Mouse (Mus musculus) heart, postnatal 0 days (tissue): ENCODE measurements around the gene Fbxl14.

ENCODE experiments used
- CTCF ChIP-seq: IDR thresholded peaks from 2 replicates; pipeline ENCODE4 v1.5.1; 2016; ENCODE audit warnings: antibody characterized with exemption, control low read depth, low read depth
- EP300 ChIP-seq: IDR thresholded peaks from 2 replicates; pipeline ENCODE4 v1.6.1; 2016; ENCODE audit warnings: antibody characterized with exemption, low read depth

DNA sequence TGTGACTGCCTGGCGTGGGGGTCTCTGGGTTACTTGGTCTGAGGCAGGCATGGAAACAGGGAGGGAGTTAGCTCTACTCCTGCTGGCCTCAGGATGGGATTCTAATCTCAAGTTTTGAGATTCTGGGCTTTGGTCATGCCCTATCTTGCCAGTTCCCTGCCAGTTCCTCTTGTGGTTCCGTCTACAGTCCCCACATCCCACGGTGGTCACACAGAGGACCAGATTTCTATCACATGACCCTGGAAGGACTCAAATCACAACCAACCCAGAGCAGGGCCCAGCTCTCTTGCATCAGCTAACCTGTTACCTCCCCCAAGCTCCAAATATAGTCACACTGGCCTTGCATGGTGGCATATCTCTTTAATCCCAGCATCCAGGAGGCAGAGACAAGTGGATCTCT lies 50.2 kb downstream of the Fbxl14 start:
- TF ChIP-seq CTCF (no peak), EP300 (no peak)
